Mouse (Mus musculus) stomach, postnatal 0 days (tissue): ENCODE results near the gene Rnf207. TPM values are rescaled to one million over a fixed set of nuclear protein-coding genes. Genes with fewer than 3 reads are reported as not detected.

ENCODE experiments used
- ATAC-seq: fragments of 200-750 bp; cut with Nextera tagmentation; 2 replicates; pipeline ENCODE4 v1.8.0; 2017; ENCODE audit not compliant: low FRiP score, low TSS enrichment
- DNase-seq: peaks from one replicate; pipeline ENCODE4 v3.0.0-alpha.2; 2016; ENCODE audit warnings: low spot score
- H3K27ac ChIP-seq: fragments of 300-500 bp; sonication (generic); replicated peaks from 2 replicates; pipeline ENCODE4 v1.5.1; 2014; ENCODE audit warnings: mild to moderate bottlenecking, control low read depth
- H3K27me3 ChIP-seq: fragments of 300-500 bp; sonication (generic); 2 replicates; pipeline ENCODE4 v1.6.1; 2014; ENCODE audit warnings: low read length; ENCODE audit not compliant: control insufficient read depth, insufficient read depth
- H3K36me3 ChIP-seq: fragments of 300-500 bp; sonication (generic); 2 replicates; pipeline ENCODE4 v1.6.1; 2014; ENCODE audit warnings: low read length, mixed read lengths; ENCODE audit not compliant: control insufficient read depth, insufficient read depth
- H3K4me1 ChIP-seq: fragments of 300-500 bp; sonication (generic); replicated peaks from 2 replicates; pipeline ENCODE4 v1.6.1; 2014; ENCODE audit warnings: antibody characterized with exemption; ENCODE audit not compliant: control insufficient read depth, insufficient read depth
- H3K4me2 ChIP-seq: fragments of 300-500 bp; sonication (generic); replicated peaks from 2 replicates; pipeline ENCODE4 v1.6.1; 2014; ENCODE audit warnings: low read depth, mild to moderate bottlenecking, control low read depth, moderate library complexity
- H3K4me3 ChIP-seq: fragments of 300-500 bp; sonication (generic); 2 replicates; pipeline ENCODE4 v1.5.1; 2014; ENCODE audit warnings: low read depth, low read length, control low read depth
- H3K9ac ChIP-seq: fragments of 300-500 bp; sonication (generic); 2 replicates; pipeline ENCODE4 v1.6.1; 2014; ENCODE audit warnings: mild to moderate bottlenecking, low read length, control low read depth, mixed read lengths
- H3K9me3 ChIP-seq: fragments of 300-500 bp; sonication (generic); 2 replicates; pipeline ENCODE4 v1.6.1; 2016; ENCODE audit warnings: low read length; ENCODE audit not compliant: control insufficient read depth
- CTCF ChIP-seq: IDR thresholded peaks from 2 replicates; pipeline ENCODE4 v1.5.1; 2016; ENCODE audit warnings: antibody characterized with exemption, low read depth, mild to moderate bottlenecking, moderate library complexity
- EP300 ChIP-seq: optimal IDR thresholded peaks from 2 replicates; pipeline ENCODE3; 2016; ENCODE audit warnings: antibody characterized with exemption
- WGBS: fragments of 180-500 bp; shearing (Covaris S2); extraction: QIAGEN DNeasy Blood & Tissue Kit; methylation state at CpG from one replicate; pipeline ENCODE4 v1.1.7; 2014; 5-methylcytosine and 5-hydroxymethylcytosine counted together
- polyA plus RNA-seq: library from polyadenylated mRNA; unstranded; fragments of >200 nt; fragmentation: Nextera tagmentation; extraction: Ambion mirVana; gene quantifications from 2 replicates; pipeline ENCODE4 v1.2.1, GENCODE M21; 2015

The Rnf207 gene
- polyA plus RNA-seq, 1 experiment from 2014 or later = 0.46 TPM

- no peak overlapping the region for H3K9ac ChIP-seq
- H3K4me3 ChIP-seq = no peak overlapping the region
- H3K27ac ChIP-seq = no peak overlapping the region
- no peak overlapping the region for H3K4me2 ChIP-seq
- H3K36me3 ChIP-seq = peaks cover 8% of the 10 kb centered on the region
- H3K27me3 ChIP-seq = no peaks in the 10 kb centered on the region
- H3K4me1 ChIP-seq = peaks cover 5% of the 10 kb centered on the region; the same call in 1 of the 2 replicates
- no peaks in the 10 kb centered on the region for H3K9me3 ChIP-seq
- 92% methylated on average over 8 of the region's 8 CpGs for WGBS
- TF ChIP-seq EP300 = no peak
- TF ChIP-seq CTCF = no peak
- no peak for DNase-seq
- no peak for ATAC-seq
Observed at GRCm38 (mm10) chr4:152300375-152300774, 18.4 kb downstream of the Rnf207 start.

GRCm38 (mm10) chr4:152298836-152299235 is 20.0 kb downstream of the Rnf207 start:
- Histone ChIP-seq H3K4me2 (no peak overlapping the region), H3K4me1 (peaks cover 5% of the 10 kb centered on the region; the same call in 1 of the 2 replicates), H3K36me3 (peaks cover 8% of the 10 kb centered on the region), H3K27me3 (no peaks in the 10 kb centered on the region), H3K9me3 (no peaks in the 10 kb centered on the region), H3K27ac (no peak overlapping the region), H3K4me3 (no peak overlapping the region), H3K9ac (no peak overlapping the region)
- 82% methylated on average over 14 of the region's 14 CpGs for WGBS
- TF ChIP-seq CTCF = no peak
- TF ChIP-seq EP300 = no peak
- DNase-seq (no peak), ATAC-seq (no peak)

- DNase-seq (peak; percentile 100), ATAC-seq (peak; percentile 97)
- Histone ChIP-seq H3K9me3 (no peaks in the 10 kb centered on the region), H3K4me1 (peaks cover 5% of the 10 kb centered on the region; the same call in 1 of the 2 replicates), H3K9ac (peak within 1 kb of the TSS; percentile 94), H3K4me3 (peak within 1 kb of the TSS; percentile 95), H3K4me2 (peak within 1 kb of the TSS; percentile 96), H3K27me3 (no peaks in the 10 kb centered on the region), H3K36me3 (peaks cover 5% of the 10 kb centered on the region), H3K27ac (peak within 1 kb of the TSS; percentile 85)
- TF ChIP-seq CTCF (no peak), EP300 (peak; percentile 97)
- under 1% methylated on average over 108 of the region's 119 CpGs for WGBS
Observed at GRCm38 (mm10) chr4:152296874-152297861, 21.6 kb downstream of the Rnf207 start, which contains the start of gene Icmt. Icmt (plus strand) TSS chr4:152297227.

GRCm38 (mm10) chr4:152296371-152296770 is 22.4 kb downstream of the Rnf207 start:
- WGBS = 7% methylated on average over 8 of the region's 8 CpGs
- ATAC-seq (no peak), DNase-seq (no peak)
- H3K4me1 ChIP-seq = peaks cover 5% of the 10 kb centered on the region; the same call in 1 of the 2 replicates
- no peaks in the 10 kb centered on the region for H3K27me3 ChIP-seq
- peak overlapping the region; percentile 78 for H3K27ac ChIP-seq
- peak overlapping the region; percentile 57; the same call in 1 of the 2 replicates for H3K9ac ChIP-seq
- no peaks in the 10 kb centered on the region for H3K9me3 ChIP-seq
- peaks cover 5% of the 10 kb centered on the region for H3K36me3 ChIP-seq
- H3K4me3 ChIP-seq = peak overlapping the region; percentile 95
- H3K4me2 ChIP-seq = peak overlapping the region; percentile 68
- TF ChIP-seq CTCF (no peak), EP300 (no peak)

- Histone ChIP-seq H3K9ac (no peak overlapping the region), H3K4me2 (no peak overlapping the region), H3K27me3 (peaks cover 3% of the 10 kb centered on the region; the same call in 1 of the 2 replicates), H3K9me3 (no peaks in the 10 kb centered on the region), H3K4me1 (peaks cover 5% of the 10 kb centered on the region; the same call in 1 of the 2 replicates), H3K36me3 (peaks cover 5% of the 10 kb centered on the region), H3K27ac (no peak overlapping the region), H3K4me3 (no peak overlapping the region)
- DNase-seq = no peak
- TF ChIP-seq CTCF (no peak), EP300 (no peak)
- 25% methylated on average over 4 of the region's 4 CpGs for WGBS
- ATAC-seq = no peak
Observed at GRCm38 (mm10) chr4:152295916-152296315, 22.9 kb downstream of the Rnf207 start.
